Mouse (Mus musculus) MEL (cell line): ENCODE measurements around the gene Amh.

Experiments
- CTCF ChIP-seq, 3 experiments: IDR thresholded peaks in 2 of 3; conservative IDR thresholded peaks in 1 of 3; 2 replicates each; pipeline ENCODE4 v1.5.1; 2011 to 2012; ENCODE audit warnings: low read length in 3 of 3, low read depth in 2 of 3, mild to moderate bottlenecking in 2 of 3, improper control_type of control experiment in 1 of 3, inconsistent platforms in 1 of 3, mixed read lengths in 1 of 3, moderate library complexity in 1 of 3; ENCODE audit not compliant: control insufficient read depth in 1 of 3, insufficient read depth in 1 of 3, poor library complexity in 1 of 3, severe bottlenecking in 1 of 3
- E2F4 ChIP-seq: IDR thresholded peaks from 2 replicates; pipeline ENCODE4 v1.6.1; 2011; ENCODE audit warnings: low read depth, low read length, improper control_type of control experiment, borderline replicate concordance
- NRF1 ChIP-seq: IDR thresholded peaks from 2 replicates; pipeline ENCODE4 v1.6.1; 2014; ENCODE audit warnings: low read depth, mild to moderate bottlenecking, inconsistent platforms, low read length, improper control_type of control experiment, moderate library complexity; ENCODE audit not compliant: poor library complexity, insufficient read depth, severe bottlenecking
- POLR2A ChIP-seq, 2 experiments: IDR thresholded peaks; 2 replicates each; pipeline ENCODE4 v1.6.1; 2011 to 2012; ENCODE audit warnings: low read length in 2 of 2, mild to moderate bottlenecking in 2 of 2, control low read depth in 1 of 2, improper control_type of control experiment in 1 of 2, low read depth in 1 of 2, moderate library complexity in 1 of 2; ENCODE audit not compliant: control insufficient read depth in 1 of 2, insufficient read depth in 1 of 2, poor library complexity in 1 of 2
- TCF12 ChIP-seq: IDR thresholded peaks from 2 replicates; pipeline ENCODE4 v1.6.1; 2014; ENCODE audit warnings: low read depth, mild to moderate bottlenecking, inconsistent platforms, low read length, improper control_type of control experiment, moderate library complexity

DNA sequence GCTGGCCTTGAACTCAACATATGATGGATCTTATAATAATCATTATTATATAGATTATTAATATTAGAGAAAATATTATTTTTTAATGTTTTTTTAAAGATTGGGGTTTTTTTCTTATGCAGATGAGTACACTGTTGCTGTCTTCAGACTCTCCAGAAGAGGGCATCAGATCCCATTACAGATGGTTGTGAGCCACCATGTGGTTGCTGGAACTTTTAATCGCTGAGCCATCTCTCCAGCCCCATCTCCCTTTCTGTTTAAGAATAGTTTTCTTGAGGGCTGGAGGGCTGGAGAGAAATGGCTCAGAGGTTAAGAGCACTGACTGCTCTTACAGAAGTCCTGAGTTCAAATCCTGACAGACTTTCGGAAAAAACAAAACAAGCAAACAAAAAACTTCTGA lies 16.9 kb downstream of the Amh start:
- TF ChIP-seq CTCF (IDR thresholded peaks at IDR 0.05 in 2 of 3, conservative IDR thresholded peaks at IDR 0.05 in 1 of 3; ENCODE audit: control insufficient read depth in 1 of 3, insufficient read depth in 1 of 3, low read depth in 2 of 3, low read length in 3 of 3, poor library complexity in 1 of 3, severe bottlenecking in 1 of 3) = peak; percentile 46 to 79 (median 48)
- no peak for TF ChIP-seq E2F4
- TF ChIP-seq NRF1 = no peak
- no peak for TF ChIP-seq TCF12
- peak in 1 of 2 experiments; percentile 37; a peak in 1 of 4 replicates for TF ChIP-seq POLR2A (IDR thresholded peaks at IDR 0.05; ENCODE audit: control insufficient read depth in 1 of 2, insufficient read depth in 1 of 2, low read depth in 1 of 2, low read length in 2 of 2, poor library complexity in 1 of 2)
